Mouse (Mus musculus) megakaryocyte-erythroid progenitor cell, adult 5 weeks (primary cell): ENCODE measurements around the gene Vmn1r61. TPM values are rescaled to one million over a fixed set of nuclear protein-coding genes. Genes with fewer than 3 reads are reported as not detected.

Experiments used
- polyA plus RNA-seq: library from polyadenylated mRNA; stranded (reverse); fragments of >175 nt; gene quantifications from 2 replicates; pipeline ENCODE4 v1.2.3, GENCODE M21; 2012

The Vmn1r61 gene
- not detected in 2 replicates for polyA plus RNA-seq

GRCm38 (mm10) chr7:5613195-5613594, at the start of gene Vmn1r61:
Vmn1r61 (minus strand) TSS chr7:5613295.

Other genes with a start within 250 kb of the Vmn1r61 start
- gene Vmn1r58, start 199.9 kb downstream of the Vmn1r61 start, polyA plus RNA-seq, result not detected in 2 replicates
- gene Vmn1r59, start 156.5 kb downstream of the Vmn1r61 start, polyA plus RNA-seq, result not detected in 2 replicates
- 0.02 TPM in 1 of 2 replicates, not detected in the other for gene Vmn2r28, start 119.3 kb downstream of the Vmn1r61 start, polyA plus RNA-seq
- gene Vmn1r60, start 66.0 kb downstream of the Vmn1r61 start, polyA plus RNA-seq, result not detected in 2 replicates
- not detected in 2 replicates for gene Vmn1r62, start 60.3 kb upstream of the Vmn1r61 start, polyA plus RNA-seq
- gene Vmn1r63, start 192.2 kb upstream of the Vmn1r61 start, polyA plus RNA-seq, result not detected in 2 replicates